Mouse (Mus musculus) NIH3T3 (cell line): ENCODE results near the gene Cldn5.
A peak's percentile ranks its signal among the peaks of the same experiment; 100 is the strongest.

ENCODE experiments used
- DNase-seq: peaks from one replicate; pipeline ENCODE4 v3.0.0-alpha.2; 2012; ENCODE audit warnings: low read depth

Gene Cldn5

DNA sequence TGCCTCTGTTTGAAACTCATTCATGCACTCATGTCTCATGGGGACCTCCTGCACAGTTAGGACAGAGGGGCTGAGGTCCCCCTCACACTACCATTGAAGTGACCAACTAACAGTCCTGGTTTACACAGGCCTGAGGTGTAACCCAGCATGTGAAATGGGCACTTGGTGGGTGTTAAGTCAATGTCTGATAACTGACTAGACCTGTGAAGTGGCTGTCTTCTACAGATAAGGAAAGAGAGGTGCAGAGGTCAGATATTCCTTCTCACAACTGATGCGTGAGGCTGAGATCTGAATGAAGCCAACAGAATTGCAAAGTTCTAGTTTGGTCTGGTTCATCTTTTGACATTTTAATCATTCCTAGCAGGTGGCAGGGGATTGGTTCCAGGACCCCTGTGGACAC is 8.8 kb downstream of the Cldn5 start:
- DNase-seq = no peak

DNA sequence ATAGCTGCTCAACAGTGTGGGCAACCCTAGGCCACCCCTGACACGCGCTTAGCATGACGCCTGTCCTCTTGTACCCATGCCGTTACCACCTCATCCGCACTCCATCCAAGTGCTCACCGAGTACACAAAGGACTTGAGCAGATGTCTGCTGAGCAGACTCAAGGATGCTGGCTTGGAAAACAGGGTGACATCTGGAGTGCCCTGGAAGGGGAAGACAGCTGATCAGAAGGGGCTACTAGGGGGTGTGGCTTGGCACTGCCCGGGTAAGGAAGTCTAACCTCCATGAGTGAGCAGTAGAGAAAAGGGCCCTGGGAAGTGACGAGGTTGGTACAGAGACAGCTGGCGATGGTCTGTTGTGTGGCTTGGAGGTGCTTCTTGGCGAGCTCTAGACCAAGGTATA is 10.0 kb downstream of the Cldn5 start:
- no peak for DNase-seq

DNA sequence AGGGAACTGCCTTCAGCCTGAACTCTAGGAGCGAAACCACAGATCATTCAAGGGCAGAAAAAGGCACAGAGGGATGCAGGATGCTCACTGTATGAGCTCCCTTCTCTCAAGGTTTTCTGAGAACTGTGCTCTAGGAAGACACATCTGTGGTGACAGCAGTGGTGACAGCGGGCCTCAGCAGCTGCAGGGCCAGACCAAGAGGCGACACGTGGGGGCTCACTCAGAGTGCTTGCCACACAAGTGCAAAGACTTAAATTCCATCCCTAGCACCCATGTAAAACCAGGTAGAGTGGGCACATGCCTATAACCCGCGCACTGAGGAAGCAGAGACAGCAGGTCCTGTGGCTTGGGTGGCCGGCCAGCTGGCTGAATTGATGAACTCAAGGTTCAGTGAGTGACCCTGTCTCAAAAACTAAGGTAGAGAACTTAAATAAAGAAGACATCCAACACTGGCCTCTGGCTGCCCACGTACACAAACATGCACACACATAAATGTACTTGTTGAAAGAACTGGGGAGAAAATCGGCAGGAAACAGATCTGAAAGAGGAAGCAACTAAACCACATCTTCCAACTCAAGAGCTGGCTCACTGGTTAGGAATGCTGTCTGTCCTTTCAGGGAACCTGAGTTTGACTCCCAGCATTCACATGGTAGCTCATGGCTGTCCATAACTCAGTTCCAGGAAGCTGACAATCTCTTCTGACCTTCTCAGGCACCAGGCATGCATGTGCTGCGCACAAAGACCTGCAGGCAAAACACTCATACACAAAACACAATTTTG is 12.2 kb downstream of the Cldn5 start:
- DNase-seq = peak; percentile 74

DNA sequence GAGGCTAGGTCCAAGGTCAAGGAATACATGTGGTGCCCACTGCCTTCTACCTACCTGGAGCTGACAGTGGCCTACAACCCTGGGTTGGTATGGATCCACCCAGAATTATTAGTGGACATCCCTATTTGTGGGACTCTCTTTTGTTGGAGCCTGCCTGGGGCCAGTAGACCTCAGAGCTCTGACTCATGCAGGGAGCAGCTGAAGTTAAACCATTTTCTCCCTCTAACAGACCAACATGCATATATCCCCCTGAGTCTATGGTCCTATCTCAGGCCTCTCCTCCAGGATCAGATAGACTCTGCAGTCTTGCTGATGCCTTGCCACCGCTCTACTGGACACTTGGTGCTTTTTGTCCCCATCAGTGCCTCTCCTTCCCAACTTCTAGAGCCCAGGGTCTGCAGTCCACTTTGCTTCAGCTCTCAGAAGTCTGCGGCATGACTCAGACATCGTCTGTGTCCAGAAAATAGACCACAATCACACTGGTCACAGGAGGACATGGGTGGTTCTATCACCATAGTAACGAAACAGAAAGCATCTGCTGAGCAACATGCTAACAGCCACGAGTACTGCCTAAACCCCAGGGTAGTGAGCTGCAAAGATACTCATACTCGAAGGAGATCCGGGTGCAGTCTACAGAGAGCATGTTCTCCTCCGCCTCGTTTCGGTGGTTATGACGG is 18.7 kb downstream of the Cldn5 start:
- peak; percentile 85 for DNase-seq

DNA sequence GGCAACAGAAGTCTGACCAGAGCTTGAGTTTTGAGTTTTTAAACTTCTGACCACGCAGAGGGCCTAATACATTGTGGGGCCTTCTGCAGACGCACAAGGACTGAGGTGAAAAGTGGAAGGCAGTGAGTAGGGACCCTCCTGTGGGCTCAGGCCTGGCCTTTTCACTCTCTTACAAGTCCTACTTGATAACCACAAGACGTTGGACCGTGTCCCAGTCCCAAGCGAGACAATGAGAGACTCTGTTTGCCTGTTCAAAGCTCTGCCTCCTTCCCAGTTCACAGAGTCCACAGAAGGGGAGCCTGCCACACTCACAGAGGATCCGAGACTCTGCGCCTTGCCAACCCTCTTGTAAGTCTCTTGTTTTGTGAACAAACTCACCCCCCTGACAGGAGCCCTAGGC is 20.0 kb downstream of the Cldn5 start:
- DNase-seq = peak; percentile 76

DNA sequence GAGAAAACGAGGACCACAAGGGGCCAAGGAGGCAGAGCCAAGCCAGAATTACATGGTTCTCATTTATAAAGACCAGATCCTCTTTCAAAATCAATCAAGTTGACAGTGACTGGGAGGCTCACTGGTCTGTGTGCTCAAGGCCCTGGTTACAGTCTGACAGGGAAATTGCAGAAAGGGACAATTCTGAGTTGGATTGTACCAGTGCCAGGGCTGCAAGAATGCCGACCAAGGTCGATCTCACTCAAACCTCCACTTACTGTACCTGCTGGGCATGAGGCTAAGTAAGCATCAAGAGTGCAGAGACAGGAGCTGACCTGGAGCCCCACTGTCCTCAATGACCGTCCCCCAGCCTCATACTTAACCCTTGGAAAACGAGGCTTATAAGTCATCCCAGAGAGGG is 21.5 kb downstream of the Cldn5 start:
- DNase-seq = no peak

DNA sequence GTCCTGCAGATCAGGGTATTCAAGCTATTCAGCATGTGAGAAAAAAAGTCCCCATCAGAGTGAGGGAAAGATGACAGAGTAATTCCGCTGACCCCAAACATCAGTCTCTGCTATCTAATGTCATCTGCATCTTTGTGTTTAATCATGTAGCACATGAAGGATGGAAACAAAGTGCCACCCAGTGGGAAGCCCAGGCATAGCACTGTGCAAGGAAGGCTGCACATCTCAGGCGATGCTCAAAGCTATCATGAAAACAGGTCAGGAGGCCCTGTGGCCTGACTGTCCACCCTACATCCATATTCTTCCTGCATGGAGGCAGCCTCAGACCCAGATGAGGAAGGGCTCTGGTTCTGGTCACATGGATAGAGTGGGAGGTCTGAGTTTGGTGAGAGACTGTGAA is 22.2 kb downstream of the Cldn5 start:
- peak; percentile 82 for DNase-seq

DNA sequence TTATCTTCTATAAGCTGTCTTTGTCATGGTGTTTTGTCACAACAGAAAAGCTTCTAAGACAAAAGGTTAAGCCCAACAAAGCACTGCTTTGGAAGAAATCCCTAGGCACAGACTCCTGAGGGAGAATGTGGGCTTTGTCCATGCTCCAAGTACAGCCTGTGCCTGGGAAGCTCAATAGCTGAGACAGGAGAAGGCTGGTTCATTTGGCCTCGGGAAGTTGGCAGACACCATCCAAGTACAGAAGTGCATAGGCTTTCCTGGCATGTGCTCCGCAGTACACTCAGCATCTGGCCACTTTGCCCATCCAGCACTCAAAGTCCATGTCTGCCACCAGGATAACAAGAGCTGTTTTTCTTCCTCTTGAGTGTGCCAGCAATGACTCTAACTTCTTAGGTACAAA is 29.1 kb downstream of the Cldn5 start:
- no peak for DNase-seq

DNA sequence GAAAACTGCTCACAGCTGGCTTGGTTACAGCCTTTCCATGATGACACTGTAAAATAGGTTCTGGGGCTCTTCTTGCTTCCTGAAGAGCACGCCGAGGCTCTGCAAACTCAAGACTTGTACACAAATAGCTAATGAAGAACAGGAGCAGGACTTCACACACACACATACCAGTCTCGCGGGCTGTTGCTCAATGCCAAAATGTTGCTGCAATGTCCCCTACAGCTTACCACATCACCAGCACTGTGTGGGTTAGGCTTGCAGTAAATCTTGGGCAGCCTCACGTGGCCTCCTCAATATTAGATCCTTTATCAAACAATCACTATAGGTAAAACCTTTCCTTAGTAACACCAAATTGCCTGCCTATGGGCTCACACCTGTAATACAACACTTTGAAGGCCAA is 32.4 kb downstream of the Cldn5 start:
- peak; percentile 15 for DNase-seq

DNA sequence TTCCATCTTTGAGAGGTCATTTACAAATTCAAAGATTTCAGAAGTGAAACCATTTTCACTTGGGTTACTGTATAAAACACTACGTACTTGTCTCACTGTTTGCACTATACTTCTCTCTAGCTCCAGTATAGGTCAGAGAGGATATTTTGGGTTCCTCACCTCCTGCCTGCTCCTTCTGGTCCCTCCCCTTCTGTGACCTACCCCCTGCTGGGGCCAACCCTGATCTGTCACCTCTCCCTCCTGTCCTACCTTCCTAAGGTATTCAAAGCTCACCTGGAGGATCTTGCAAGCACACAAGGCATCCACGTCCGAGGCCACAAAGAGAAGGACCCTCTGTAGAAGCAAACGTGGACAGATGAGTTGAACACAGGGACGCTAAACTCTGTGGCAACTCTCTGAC is 34.4 kb downstream of the Cldn5 start:
- DNase-seq = no peak

DNA sequence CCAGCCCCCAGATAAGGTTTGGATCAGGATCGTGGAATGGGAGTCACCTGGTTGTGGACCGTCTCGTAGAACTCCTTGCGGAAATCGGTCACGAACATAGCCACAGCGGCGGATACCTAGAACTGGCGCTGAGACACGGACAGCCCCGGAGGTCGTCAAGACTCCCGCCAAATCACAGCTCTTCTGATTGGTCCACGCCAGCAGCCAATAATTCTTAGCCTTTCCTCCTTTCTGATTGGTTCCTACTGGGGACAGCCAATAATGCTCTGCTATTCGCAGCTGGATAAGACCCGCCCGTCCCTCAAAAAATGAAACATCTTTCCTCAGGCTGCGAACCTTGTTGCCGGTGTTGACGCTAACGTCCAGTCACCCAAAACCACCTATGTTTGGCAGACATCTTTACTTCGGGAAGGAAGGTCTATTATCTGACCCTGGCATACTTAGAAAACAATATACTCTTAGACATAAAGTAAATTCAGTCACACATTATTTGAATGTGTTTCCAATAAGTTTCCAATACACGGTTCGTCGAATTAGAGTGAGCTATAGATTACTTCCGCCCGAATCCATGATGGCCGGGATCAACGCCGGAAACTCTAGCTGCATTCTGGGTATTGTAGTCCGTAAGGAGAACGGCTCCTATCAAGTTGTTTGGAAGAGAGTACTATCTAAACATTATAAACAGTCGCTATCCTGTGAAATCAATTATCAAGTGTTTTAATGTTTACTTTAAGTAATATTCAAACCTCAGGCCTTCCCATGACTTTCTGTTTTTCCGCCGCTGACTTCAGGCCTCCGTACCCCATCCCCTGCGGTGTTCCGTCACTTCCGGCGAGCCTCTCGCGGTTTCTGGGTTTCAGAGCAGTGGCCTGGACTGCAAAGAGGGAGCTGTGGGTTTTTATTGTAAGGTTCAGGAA is 35.1 kb downstream of the Cldn5 start, which contains the start of the genes Ufd1 and Cdc45:
Gene Ufd1 (plus strand): TSS at position 312 of the 917 bp plus-strand sequence.
Gene Cdc45 (minus strand): TSS at position 520 of the 917 bp plus-strand sequence.
- peak; percentile 94 for DNase-seq

DNA sequence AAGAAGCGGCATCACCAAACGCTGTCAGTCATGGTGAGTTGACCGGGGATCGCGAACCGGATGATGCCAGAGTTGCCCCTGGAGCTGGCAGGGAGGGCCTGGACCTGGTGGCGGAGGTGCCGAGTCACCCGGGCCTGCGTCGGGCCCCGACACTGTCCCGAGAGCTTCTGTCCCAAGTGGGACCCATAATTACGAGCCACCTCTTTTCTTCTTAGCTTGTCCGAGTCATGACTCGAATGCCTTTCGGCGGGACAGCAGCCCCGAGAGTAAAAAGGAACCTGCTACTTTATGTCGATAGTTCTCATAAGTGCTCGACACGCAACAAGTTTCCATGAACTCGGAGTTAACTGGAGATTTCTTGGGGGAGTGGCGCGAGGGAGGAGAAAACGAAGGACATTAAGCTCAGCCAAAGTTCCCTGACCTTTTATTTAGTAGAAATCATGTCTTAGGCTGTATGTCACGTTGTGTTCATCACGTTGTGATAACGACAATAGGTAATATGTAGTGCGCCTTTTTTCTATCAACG is 35.8 kb downstream of the Cldn5 start:
- DNase-seq = no peak

DNA sequence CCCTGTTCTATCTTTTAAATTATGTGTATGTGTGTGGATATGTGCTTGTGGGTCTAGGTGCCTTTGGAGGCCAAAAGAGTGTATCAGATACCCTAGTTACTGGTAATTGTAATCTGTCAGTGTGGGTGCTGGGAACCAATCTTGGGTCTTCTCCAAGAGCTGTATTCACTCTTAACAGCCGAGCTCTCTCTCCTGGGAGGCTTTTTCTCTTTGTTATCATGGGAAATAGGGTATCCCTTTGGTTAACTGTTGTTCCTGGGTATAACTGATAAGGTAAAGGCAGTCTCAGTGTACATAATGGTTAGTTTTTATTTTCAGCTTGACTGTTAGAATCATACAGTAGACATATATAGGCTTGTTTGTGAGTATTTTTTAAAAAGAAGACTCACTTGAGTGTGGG is 45.7 kb downstream of the Cldn5 start:
- no peak for DNase-seq

DNA sequence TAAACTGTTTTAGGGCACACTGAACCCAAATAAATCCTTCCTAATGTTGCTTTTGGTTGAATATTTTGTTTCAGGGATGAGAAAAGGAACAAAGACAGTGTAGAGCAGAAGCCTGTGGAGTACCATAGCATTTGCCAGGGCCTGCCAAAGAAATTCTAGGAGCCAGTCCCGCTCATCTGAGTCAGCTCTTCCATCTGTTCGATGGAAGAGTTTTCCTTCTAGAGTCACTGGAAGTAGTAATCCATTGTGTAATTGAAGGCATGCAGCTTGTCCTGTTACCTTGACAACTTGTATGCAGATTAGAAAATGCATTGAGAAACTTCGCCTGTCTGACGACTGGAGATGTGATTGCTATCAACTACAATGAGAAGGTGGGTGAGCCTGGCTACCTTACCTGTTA is 46.3 kb downstream of the Cldn5 start:
- DNase-seq = no peak
